Mouse (Mus musculus): Measurements from ENCODE around the gene Dvl3.

GRCm38 (mm10) chr16:20552594-20552993, 35.8 kb downstream of the Dvl3 start:
- TF ChIP-seq CTCF (IDR thresholded peaks at IDR 0.05; ENCODE audit: low read depth) (no peak), EP300 (IDR thresholded peaks at IDR 0.05; ENCODE audit: low read depth) (no peak)
